Mouse (Mus musculus): ENCODE results near the gene Hpf1.

The Hpf1 gene

GRCm38 (mm10) chr8:60895878-60896277 is 5.7 kb downstream of the Hpf1 start:
- DNase-seq (ENCODE audit: low spot score), result peak; percentile 60

- no peak for DNase-seq (ENCODE audit: low spot score)
These were observed 9.9 kb downstream of the Hpf1 start for GRCm38 (mm10) chr8:60900147-60900546.

DNA sequence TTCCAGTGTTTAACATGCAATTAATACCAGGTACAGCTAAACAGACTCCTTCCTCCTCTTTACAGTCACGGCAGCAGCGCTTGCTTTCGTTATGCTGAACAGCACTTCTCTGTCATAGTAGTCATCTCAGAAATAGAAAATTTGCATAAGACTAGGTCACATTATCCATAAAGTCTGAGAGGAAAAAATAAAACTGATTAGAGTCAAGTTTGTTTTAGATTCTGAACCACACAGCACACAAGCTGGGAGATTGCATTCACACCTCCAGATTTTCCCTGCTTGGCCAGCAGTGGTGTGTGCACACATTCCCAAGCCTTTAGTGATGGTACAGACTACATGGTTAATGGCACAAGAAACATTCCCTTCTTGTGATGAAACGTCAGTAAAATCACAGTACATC is 21.9 kb downstream of the Hpf1 start:
- DNase-seq (ENCODE audit: low spot score), result no peak

DNA sequence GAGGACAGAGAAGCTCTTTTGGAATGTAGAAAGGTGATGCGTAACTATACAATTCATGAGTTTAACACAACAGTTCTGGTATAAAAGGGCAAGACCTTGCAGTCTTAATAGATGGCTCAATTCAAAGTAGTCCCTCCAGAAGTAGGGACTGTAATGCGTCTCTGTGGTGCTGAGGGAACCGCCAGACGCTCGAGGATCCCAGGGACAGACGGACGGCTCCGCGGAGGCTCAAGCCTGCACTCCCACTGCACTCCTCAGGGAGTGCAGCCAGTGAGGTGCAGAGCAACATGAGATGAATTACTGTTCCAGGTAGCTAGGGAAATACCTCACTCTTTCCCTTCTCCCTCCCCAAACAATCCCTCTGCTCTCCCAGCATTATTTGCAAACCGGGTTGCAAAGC is 22.3 kb downstream of the Hpf1 start:
- DNase-seq (ENCODE audit: low spot score), result no peak

GRCm38 (mm10) chr8:60919069-60919468 is 28.9 kb downstream of the Hpf1 start:
- DNase-seq (ENCODE audit: low spot score), result no peak

GRCm38 (mm10) chr8:60920176-60920575 is 30.0 kb downstream of the Hpf1 start:
- DNase-seq (ENCODE audit: low spot score), result no peak

- DNase-seq (ENCODE audit: low spot score), result no peak
These were observed 43.4 kb downstream of the Hpf1 start for GRCm38 (mm10) chr8:60933617-60934016.

DNA sequence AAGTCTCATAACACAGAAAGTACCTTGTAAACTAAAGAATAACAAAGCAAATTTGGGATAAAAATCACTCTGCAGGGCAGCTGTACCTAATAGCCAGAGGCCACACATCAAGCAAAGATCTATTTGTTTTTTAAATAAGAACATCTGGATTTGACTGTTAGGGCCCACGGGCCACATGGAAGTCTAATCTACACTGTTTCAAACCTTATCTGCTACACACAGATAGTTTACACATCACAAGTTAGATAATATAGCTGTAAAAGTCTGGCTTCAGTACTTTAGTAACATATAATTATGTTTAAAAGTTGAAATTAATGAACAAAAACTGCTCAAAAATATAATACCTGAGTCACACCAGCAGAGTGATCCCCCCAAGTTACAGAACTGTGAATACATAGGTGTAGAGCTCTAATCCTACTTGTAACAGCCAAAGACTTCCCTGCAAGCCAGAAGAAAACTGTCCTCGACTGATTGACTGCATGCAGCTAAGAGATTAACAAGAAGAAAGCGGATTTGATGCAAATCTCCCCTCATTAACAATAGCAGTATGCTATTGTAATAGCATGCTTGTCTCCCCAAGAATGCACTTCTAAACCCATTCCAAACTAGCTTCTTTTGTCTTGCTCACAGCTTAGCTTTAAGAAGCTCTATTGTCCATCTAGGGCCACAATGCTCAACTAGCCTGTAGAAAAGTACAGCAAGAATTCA is 48.7 kb downstream of the Hpf1 start:
- DNase-seq (ENCODE audit: low spot score), result no peak

DNA sequence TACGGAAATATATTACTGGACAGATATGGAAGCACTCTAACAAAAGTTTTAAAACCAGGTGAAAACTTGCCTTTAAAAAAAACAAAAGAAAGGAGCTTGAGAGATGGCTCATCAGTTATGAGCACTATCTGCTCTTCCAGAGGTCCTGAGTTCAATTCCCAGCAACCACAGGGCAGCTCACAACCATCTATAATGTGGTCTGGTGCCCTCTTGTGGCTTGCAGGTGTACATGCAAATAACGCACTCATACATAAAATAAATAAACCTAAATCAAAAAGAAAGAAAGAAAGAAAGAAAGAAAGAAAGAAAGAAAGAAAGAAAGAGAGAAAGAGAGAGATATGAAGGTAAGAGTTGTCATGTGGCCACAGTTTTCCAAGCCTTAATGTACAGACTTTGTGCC is 52.6 kb downstream of the Hpf1 start:
- no peak for DNase-seq (ENCODE audit: low spot score)

DNA sequence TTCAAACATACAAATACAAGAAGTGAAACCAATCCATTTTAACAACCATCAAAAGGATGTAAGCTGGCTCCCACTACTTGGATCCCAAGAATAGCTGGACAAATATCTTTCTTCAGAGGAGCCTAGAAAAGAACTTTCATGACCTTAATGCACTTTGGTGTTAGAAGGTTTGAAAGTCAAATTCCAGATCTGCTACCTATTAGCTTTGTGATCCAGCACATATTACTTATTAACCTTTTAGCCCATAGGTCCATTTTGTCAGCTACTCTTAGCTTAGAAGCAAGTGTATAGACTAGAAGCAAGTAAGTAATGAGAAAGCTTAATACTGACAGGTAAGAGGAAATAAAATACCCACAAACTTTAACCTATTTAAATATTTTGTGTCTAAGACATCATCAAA is 57.3 kb downstream of the Hpf1 start:
- DNase-seq (ENCODE audit: low spot score), result no peak

DNA sequence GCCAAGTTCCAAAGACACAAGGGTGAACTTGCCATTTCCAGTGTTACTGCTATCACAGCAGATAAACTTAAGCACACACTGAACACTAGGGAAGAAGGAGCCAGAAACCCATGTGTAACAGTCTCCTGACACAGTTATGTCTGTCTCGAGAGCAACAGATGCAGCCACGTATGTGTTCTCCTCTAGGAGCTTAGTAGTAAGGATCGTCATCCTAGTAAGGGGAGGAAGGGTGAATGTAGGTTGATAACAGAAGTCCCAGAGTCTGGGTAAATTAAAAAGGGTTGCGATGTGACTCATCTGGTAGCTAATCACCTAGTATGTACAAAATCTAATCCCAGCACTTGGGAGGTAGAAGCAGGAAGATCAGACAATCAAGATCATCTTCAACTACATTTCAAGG is 59.6 kb downstream of the Hpf1 start:
- peak; percentile 65 for DNase-seq (ENCODE audit: low spot score)

- no peak for DNase-seq (ENCODE audit: low spot score)
These were observed 61.1 kb downstream of the Hpf1 start for GRCm38 (mm10) chr8:60951271-60951670.

GRCm38 (mm10) chr8:60951757-60952156 is 61.5 kb downstream of the Hpf1 start:
- no peak for DNase-seq (ENCODE audit: low spot score)

DNA sequence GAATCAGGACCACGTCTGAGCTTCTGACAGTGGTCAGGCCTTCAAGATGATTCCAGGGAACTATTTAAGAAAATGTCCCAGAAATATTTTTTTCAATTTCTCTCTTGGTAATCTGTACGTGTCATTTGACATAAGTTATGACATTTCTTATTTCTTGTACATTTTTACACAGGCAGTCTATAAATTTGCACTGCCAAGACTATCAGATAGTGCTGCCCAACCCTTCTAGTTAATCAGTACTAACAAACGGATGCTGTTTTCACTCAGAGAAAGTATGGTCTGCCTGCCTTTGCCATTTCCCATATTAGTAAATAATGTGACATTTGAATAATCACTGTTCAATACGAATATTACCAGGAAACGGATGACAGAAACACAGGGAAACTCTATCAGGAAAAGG is 62.6 kb downstream of the Hpf1 start:
- DNase-seq (ENCODE audit: low spot score), result no peak

DNA sequence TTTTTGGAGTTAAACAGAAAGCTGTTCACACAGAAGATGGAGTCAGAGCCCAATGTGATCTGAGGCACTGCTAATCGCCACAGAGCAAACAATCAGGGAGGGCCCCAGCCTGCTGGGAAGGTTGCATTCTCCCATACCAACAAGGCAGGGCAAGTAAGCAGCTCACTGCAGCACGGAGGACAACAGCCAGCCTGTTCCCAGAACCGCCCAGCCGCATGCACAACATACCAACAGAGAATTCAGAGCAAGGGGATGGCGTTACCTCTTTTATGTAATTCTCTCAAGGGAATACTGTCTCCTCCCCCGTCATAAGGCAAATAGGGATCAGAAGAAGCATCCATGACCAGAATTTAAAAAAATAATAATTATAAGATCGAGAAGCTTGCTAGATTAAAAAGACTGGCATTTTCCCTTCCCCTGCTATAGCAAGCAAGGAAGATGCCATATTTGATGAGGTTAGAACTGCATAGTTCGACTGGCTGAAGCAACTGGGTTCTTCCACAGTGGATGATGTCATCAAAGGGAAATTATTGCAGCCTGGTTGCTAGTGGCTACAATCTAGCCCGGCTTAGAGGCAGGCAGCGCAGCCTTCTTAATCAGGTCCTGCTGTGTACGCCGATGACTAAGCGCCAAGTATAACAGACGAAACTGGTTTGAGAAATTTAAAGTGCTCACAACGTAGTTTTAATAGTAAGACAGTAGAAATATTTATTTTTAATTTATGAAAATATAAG is 64.2 kb downstream of the Hpf1 start:
- peak; percentile 94 for DNase-seq (ENCODE audit: low spot score)

DNA sequence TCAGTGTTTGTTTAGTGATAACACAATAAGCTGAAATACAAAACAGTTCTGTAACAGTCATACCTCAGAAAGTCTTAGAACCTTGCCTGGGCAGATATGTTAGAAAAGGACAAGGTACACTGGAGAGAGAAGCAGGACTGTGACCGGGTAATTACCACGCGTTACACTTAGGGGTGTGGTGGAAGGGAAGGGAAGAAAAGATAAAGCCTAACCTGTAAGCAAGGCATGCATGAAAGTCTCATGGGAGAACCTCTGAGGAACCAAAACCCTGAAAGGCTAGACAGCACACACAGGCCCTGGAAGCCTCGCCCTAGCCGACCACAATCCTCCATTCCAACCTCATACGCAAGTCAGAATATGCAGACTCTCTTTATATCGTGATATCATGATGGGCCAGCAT is 66.6 kb downstream of the Hpf1 start:
- peak; percentile 73 for DNase-seq (ENCODE audit: low spot score)
